Mouse (Mus musculus) lung, postnatal 14 days (tissue): ENCODE data around the gene Tigd4.

Experiments
- DNase-seq: peaks from one replicate; pipeline ENCODE4 v3.0.0; 2021

Tigd4 gene

GRCm38 (mm10) chr3:84615050-84615855 is 21.9 kb downstream of the Tigd4 start:
- DNase-seq = peak; percentile 24

- no peak for DNase-seq
Observed at GRCm38 (mm10) chr3:84615856-84616225, 22.5 kb downstream of the Tigd4 start.

- no peak for DNase-seq
Observed at GRCm38 (mm10) chr3:84618627-84619026, 25.3 kb downstream of the Tigd4 start.

GRCm38 (mm10) chr3:84619056-84619455 is 25.7 kb downstream of the Tigd4 start:
- no peak for DNase-seq

GRCm38 (mm10) chr3:84619725-84620124 is 26.4 kb downstream of the Tigd4 start:
- no peak for DNase-seq

GRCm38 (mm10) chr3:84622026-84622425 is 28.7 kb downstream of the Tigd4 start:
- peak; percentile 25 for DNase-seq

- no peak for DNase-seq
Observed at GRCm38 (mm10) chr3:84631586-84631985, 38.2 kb downstream of the Tigd4 start.

GRCm38 (mm10) chr3:84637095-84637494 is 43.7 kb downstream of the Tigd4 start:
- DNase-seq = no peak

GRCm38 (mm10) chr3:84637890-84638578 is 44.7 kb downstream of the Tigd4 start:
- DNase-seq = no peak

- no peak for DNase-seq
Observed at GRCm38 (mm10) chr3:84638858-84639257, 45.5 kb downstream of the Tigd4 start.

GRCm38 (mm10) chr3:84639767-84640500 is 46.6 kb downstream of the Tigd4 start:
- DNase-seq = no peak

GRCm38 (mm10) chr3:84640536-84640935 is 47.2 kb downstream of the Tigd4 start:
- DNase-seq = no peak

GRCm38 (mm10) chr3:84641391-84641790 is 48.0 kb downstream of the Tigd4 start:
- no peak for DNase-seq

GRCm38 (mm10) chr3:84642942-84643341 is 49.6 kb downstream of the Tigd4 start:
- no peak for DNase-seq

GRCm38 (mm10) chr3:84645156-84646006 is 52.0 kb downstream of the Tigd4 start:
- no peak for DNase-seq

GRCm38 (mm10) chr3:84646007-84646290 is 52.6 kb downstream of the Tigd4 start:
- DNase-seq = no peak

- DNase-seq = no peak
Observed at GRCm38 (mm10) chr3:84646331-84646845, 53.0 kb downstream of the Tigd4 start.
